Mouse (Mus musculus): Measurements from ENCODE around the gene 1190005I06Rik.
A peak's percentile ranks its signal among the peaks of the same experiment; 100 is the strongest.

The 1190005I06Rik gene

DNA sequence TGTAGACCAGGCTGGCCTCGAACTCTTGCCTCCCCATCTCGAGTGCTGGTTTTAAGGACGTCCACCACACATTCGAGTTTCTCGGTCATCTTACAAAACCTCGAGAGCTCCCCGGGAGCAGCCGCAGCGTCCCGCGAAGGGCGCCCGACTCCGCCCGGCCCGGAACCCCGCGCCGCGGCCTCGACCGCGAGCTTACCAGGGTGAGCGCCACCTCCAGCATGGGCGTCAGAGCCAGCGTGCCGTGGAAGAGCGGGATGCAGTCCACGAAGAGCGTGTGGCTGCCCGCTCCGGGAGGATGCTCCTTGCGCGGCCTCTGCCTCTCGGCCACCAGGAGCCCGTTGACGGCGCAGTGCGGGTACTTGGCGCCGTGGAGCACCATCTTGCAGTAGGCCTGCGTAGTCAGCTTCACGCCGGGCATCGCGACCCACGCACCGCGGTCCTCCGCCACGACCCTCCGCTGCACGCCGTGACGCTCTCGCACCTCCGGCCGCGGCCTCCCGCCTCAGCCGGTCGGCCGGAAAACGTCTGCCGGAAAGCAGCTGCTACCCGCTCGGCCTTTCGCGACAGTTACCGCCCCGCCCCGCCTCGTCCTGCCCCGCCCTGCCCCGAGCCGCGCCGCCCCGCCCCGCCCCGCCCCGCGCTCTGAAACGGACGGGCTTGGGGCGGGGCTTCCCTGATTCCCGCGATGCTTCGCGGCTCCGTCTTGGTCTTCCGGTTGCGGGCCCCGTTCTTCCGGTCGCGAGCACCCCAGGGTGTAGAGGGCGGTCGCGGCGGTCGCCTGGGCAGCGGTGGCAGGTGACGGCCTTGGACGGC, 20.3 kb upstream of the 1190005I06Rik start, which contains the start of the genes Gm27021 and Cox4i1:
TSS of gene Gm27021 (minus strand) at position 519 of the 813 bp plus-strand sequence.
TSS of gene Cox4i1 (plus strand) at position 662 of the 813 bp plus-strand sequence.
- peak; percentile 97 for DNase-seq (ENCODE audit: extremely low spot score)

DNA sequence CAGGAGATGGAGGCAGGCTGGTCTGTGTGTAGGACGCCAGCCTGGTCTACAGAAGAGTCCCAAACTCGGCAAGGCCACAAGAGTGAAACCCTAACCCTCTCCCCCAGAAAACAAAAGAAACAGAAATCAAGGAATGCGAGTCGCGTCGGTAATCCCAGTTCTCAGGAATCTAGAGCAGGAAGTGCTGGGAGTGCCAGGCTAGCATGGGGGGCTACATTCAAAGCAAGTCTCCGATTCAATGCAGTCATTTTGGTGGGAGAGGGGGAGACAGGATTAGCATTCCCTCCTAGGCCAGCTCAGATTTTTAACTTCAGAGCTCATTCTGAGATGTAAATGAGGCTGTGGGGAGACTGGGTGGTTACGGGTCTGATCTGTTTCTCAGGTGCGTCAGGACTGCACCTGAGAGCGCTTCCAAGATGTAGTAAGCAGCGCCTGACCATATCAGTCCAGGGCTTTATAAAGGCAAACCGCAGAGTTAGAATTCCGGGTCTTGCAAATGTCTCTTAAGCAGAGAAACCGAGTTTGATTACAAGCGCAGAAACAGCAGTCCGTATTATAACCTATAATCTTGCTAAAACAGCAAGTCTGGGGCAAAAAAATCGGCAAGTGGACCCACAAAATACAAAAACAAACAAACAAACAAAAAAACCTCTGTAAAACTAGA, 19.5 kb upstream of the 1190005I06Rik start:
- peak; percentile 32 for DNase-seq (ENCODE audit: extremely low spot score)

DNA sequence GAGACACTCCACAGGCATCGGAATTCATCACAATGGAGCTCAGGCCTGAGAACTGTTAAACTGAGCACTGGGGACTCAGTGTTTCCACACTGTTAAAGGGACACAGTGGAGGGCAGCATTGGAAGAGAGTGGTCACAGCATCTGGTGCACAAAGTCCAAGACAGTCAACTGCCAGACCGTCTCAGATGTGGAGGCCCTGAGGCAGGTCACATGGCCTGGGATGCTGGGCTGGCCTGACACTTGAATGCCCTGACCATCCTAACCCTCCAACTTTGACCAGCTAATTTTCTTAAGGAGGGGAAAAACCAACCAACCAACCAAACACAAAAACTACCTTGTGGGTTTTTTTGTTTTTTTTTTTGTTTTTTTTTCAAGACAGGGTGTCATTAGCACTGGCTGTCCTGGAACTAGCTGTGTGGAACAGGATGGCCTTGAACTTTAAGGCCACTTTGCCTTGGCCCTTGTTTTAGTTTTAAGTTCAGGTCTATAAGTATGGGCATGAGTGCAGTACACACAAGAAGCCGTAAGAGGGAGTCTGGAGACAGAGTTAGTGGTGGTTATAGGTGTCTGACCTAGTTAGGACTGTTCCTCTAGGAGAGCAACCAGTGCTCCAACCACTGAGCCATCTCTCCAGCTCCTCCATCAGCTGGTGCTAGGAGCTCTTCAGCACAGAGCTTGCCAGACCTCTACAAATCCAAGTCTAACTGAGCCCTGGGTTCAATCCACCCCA, 18.5 kb upstream of the 1190005I06Rik start:
- no peak for DNase-seq (ENCODE audit: extremely low spot score)

DNA sequence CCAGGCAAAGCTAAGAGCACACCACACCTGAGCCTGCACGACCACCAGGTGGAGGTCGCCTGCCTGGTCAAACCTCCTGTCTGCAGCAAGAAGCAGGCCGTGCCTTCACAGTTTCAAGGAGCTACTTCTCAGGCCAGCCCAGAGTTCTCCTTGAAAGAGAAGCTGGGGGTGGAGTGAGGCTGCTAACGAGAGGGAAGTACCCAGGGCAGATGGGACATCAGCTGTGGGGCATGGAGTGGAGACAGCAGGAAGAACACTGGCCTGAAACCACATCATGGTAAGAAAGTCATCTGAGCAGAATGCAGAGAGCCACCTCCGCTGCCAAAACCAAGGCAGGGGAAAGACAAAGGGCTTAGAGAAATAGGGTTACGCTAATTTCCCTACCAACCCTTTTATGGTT, 17.1 kb upstream of the 1190005I06Rik start:
- no peak for DNase-seq (ENCODE audit: extremely low spot score)

DNA sequence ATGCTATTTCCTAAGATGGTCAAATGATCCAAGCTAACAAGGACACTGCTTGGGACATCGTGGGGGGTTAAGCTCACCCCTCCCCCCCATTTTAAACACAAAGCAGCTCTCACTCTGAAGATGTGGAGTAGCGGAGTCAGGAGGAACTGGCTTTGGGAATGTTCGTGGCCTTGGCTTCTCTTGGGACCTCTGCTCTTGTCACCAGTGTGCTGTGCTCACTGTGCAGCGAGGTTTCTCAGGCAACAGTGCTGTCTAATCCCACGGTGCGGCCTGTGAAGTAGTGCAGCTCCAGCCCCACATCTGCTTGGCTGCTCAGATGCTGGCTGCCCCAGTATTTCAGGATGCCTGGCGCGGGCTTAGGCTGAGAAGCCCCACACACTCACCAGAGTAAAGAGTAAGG, 10.0 kb upstream of the 1190005I06Rik start:
- no peak for DNase-seq (ENCODE audit: extremely low spot score)

DNA sequence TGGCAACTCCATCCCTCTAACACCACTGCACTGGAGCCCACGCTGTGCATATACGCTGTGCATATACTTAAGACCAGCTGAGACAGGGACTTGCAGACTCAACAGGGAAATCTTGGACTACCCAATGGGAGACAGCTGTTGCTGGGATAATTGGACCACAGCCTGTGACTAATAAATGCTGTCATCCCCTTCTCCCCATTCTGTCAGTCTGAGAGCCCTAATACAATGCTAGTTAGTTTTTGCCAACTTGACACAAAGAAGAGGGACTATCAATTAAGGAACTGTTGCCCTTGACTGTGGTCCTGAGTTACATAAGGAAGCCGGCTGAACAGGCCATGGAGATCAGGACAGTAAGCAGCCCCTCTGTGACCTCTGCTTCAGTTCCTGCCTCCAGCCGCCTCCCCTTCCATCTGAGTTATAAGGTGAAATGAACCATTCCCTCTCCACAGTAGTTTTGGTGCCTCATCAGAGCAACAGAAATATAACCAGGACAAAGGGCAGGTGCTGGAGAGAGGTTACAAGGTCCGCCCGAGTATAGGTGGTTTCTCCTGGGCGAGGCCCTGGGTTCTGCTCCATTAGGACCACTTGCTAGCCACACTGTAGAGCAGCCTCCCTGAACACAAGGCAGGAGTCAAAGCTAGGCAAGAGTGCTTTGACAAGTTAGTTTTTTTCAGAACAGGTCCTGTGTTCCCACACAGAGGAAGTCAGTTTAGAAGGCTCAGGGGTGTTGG, 9.1 kb upstream of the 1190005I06Rik start:
- DNase-seq (ENCODE audit: extremely low spot score) = no peak

DNA sequence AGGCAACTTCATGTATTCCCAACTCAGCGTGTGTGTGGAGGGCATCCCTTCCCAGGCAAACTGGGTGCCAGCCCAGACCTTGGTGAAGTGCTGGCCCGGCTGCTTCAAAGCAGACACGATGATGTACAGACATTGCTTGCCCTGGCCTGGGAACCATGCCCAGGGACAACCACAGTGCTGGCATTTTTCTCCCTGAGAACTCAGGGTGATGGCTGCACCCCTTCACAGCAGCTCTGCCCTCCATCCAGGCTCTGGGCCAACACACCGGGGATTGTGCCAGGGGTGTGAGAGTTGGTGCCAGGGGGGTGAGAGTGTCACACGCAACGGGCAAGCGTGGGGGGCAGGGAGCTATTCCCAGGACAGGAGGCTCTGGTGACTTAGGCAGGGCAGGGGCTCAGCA, 2.8 kb downstream of the 1190005I06Rik start:
- DNase-seq (ENCODE audit: extremely low spot score) = no peak

DNA sequence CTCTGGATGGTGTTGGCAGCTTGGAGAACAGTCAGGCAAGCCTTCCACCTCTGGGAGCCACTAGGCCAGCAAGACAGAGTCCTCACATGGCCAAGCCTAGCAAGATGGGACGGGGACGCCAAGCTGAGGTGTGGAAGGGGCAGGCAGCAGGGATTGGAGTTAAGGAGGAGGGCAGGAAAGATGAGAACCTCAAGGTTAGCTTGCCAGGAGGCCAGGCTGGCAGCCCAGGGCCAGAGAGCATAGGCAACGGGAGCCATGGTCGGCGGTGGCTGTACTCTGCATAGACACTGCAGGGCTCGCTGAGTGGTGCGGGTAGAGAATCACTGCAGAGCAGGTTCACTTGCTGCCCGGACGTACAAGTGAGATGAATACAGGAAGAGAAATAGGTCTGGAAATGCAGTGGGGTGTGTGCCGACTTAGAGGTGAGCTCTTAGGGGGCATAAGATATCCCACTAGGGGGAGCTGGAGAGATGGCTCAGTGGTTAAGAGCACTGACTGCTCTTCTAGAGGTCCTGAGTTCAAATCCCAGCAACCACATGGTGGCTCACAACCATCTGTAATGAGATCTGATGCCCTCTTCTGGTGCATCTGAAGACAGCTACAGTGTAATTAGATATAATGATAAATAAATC, 5.3 kb downstream of the 1190005I06Rik start:
- no peak for DNase-seq (ENCODE audit: extremely low spot score)

DNA sequence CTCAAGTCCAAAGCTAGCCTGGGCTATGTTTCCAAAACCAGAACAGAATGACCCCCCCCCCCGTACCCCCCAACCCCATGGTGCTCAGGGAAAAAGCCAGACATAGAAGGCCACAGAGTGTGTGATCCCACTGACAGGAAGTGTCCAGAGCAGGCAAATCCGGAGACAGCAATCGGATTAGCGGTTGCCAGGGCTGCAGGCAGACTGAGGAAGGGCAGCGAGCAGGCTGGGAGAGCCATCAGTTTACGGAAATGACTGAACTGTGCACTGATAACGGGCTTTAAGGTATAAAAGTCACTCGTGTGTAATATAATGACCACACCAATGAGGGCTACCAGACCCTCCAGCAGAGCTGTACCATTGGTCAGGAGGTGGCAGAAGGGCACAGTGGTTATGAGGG, 6.2 kb downstream of the 1190005I06Rik start:
- no peak for DNase-seq (ENCODE audit: extremely low spot score)

DNA sequence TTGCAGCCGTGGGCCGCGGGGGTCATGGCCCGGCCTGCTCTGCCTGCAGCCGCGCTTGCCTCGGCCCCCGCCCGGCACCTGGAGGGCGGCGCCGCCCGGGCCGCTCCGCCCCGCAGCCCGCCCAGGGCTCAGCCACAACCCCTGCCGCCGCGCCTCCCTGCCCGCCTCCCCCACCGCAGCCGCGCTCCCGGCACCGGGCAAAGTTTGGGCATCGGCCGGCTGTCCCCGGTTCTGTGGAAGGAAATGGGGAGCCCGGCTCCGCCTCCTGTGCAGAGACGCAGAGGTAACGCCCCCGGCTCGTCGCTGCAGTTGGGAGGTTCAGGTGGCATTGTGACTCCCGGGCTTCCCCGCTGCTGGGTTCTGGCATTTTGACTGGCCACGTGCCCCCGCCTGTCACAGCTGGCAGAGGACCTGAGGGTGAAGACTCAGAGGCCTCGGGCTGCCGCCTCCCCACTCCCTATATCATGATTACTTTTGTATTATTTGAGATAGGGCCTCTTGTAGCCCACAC, 13.0 kb downstream of the 1190005I06Rik start:
- peak; percentile 42 for DNase-seq (ENCODE audit: extremely low spot score)

DNA sequence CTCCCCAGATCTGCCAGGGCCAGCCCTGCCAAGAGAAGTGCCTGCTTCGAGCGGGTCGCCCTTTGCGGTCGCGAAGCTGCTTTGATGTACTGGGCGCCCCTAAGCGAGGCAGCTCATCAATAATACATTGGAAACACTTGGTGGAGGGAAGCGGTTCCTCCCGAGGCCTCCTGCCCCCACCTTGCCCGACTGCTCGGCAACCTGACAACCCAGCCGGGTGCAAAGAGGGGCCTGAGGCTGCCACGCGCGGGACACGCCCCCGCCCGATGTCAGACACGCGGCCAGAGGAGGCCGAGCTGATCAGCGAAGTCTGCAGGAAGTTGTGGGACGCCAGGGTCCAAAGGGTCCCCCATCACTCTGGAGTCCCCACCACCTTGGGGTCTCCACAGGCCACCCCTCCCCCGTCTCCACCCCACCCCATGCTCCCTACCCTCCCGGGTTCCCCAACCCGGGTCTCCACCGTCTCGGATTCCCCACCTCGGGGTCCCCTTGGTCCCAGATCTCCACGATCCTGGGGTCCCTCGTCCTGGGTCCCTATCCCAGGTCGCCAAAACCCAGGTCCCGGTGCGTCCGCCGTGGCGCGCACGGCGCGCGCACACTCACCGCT, 13.7 kb downstream of the 1190005I06Rik start:
- no peak for DNase-seq (ENCODE audit: extremely low spot score)

DNA sequence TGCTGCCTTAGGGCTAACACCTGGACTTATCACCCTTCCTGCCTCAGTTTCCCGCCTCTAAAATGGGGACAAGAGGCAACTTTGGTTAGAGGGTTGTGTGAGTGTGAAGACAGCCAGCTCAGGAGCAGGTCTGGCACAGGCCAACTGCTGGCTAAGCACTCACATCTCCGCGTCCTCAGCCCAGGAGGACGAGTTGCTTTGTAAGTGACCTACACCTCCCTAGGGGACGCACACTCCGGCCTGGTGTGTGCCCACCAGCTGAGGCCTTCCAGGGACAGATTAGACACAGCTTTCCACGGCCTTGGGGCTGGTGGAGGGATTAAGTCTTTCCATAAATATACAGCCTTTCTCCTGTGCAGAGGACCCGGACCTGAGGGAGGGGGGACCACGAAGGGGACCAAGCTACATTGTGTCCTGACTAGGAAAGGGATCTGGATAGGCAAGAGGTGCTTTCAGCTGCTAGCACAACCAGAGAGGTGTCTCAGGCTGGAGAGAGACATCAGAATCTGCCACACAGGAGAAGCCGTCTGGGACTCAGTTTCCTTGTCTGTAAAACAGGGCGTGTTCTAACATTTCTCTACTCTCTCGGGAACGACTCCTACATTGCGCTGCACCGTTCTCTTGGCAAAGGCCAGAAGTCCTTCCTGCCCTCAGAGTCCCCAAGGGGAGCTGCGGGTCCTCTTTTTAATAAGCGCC, 14.3 kb downstream of the 1190005I06Rik start:
- no peak for DNase-seq (ENCODE audit: extremely low spot score)

DNA sequence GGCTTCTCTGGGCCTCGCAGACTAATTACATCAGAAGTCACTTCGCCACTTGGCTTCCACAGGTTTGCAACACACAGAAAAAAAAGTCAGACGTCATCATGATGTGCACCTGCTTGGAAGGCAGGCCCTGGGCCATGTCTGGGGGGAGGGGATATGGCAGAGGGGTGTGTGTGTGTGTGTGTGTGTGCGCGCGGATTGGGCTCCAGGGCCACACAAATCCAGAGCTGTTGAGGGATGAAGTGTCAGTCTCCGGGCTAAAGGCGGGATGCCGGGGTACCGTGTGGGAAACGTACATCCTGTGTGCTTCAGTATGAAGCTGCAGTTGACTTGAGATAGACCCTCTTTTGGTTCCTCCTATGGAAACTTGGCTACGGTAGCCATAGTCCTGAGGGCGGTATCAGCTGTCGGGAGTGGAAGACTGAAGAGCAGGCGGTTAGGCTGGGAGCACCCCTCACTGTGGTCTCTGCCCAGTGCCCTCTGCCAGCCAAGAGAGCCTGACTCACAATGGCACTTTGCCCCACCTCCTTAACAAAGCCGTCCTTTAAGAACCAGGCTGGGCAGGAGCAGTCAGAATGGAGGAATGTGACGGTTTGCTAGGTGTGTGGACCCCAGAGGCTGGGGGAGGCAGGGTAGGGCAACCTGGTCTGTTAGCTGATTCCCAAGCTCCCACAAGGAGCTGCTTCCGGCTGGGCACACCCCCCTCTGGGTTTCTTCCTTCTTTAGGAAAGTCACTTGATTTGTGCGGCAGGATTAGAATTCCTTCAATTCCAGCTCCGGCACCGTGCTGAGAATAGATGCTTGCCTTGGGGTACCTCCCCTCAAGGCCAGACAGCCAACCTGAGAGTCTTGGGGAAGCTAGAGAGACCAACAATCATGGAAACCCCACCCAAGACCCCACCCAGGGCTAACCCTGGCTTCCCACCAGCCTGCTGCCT, 15.7 kb downstream of the 1190005I06Rik start:
- no peak for DNase-seq (ENCODE audit: extremely low spot score)

DNA sequence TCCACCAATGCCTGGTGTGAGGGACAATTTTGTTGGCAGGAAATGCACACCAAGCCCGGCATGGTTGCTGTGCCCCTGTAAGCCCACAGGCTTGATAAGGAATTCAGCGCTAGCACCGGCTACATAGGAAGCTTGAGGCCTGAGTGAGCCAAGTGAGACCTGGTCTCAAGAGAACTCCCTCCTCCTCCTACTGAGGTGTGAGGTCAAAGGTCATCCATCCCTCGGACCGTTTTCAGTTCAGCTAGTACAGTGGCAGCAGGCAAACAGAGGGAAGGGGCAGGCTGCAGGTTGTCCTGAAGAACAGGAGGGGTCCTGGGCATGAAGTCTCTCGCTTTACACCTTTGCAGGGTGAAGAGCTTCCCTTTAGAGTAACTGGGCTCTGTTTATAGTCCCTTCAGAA, 16.6 kb downstream of the 1190005I06Rik start:
- no peak for DNase-seq (ENCODE audit: extremely low spot score)

DNA sequence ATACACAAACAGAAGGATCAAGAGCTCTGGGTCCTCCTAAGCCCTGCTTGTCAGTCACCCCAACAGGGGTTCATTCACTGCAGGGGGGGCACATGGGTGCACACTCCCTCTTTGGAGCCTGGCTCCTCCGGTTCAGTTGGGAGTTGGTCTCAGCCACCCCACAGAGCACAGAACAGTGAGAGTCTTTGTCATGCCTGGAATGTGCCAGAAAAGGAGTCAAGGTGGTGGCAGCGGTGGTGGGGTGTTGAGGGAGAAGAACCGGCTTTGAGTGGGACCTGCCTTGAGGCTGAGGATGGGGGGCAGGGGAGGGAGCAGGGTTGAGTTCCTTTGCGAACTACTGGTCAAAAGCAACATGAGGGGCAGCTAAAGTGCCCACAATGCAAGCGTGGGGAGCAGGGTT, 17.4 kb downstream of the 1190005I06Rik start:
- DNase-seq (ENCODE audit: extremely low spot score) = no peak

DNA sequence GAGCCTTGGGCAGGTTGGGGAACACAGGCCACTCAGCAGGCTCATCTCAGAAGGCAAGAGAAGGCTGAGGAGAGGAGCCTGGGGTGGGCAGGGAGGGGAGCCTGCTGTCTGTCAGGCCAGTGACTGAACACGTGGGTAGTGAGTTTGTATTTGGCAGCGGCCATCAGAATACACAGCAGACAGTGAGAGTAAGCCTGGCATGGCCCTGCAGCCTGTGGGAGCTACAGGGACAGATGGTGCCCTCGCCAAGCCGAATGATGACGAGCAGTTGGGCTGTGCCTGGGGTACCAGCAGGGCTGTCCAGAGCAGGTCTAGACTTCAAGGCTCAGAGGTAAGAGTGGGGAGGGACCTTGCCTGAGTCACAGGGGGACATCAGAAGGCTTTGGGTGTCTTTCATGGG, 20.1 kb downstream of the 1190005I06Rik start:
- DNase-seq (ENCODE audit: extremely low spot score) = no peak

DNA sequence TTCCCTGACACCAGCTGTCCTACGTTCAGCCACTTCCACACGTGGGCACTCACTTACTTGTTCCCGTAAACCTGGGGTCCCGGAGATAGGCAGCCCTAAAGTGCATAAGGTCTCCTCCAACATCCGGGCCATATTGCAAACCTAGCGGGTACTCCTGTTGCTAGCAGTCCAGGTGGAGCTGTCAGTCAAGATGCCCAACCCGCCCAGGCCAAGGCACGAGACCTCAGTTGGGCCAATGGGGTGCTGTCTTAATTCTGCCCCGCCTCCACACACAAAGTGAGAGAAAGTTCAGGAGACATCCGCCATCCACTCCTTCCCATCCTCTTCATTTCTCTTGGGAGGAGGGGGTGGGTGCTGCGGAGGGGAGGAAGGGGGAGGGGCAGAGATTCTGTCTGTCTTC, 21.0 kb downstream of the 1190005I06Rik start:
- no peak for DNase-seq (ENCODE audit: extremely low spot score)

DNA sequence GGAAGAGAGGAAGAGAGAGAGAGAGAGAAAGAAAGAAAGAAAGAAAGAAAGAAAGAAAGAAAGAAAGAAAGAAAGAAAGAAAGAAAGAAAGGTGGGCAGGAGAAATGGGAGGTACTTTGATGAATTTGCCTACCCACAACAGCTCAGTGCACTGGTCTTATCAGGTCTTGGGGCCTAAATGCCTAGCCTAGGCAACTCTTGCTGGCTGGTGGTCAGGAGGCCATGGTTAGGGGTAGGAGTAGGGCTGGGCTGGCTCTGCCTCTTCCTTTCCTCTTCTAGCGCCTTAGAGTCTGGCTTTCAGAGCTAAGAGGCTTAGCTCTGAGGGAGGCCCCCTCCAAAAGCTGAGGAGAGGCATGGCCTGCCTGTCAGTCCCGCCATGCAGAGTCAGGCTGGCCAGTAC, 23.8 kb downstream of the 1190005I06Rik start:
- DNase-seq (ENCODE audit: extremely low spot score) = no peak

DNA sequence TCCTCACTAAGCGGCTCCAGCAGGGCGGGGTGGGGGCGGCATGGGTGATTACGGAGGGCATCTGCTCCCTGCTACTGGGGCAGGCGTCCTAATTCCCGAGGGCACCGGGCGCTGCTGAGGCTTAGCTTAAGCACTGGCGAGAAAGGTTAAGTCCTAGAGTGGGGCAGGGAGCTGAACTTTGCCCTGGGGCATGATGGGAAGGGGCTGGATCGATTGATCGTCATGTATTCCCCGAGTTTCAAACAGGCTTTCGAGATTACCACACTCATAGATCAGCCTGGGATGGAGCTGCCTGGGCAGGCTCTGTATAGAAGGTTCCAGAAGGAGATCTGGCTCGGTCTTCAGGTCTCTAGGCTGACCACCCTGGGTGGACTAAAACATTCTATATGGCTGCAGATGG, 25.3 kb downstream of the 1190005I06Rik start:
- no peak for DNase-seq (ENCODE audit: extremely low spot score)
